Mouse (Mus musculus) CH12.LX (cell line): ENCODE measurements around the gene Hmx1. TPM values are rescaled to one million over a fixed set of nuclear protein-coding genes. Genes with fewer than 3 reads are reported as not detected.

Source experiments
- DNase-seq: peaks from one replicate; pipeline ENCODE4 v3.0.0-alpha.2; 2013; ENCODE audit errors: extremely low read depth
- H3K27ac ChIP-seq: 2 replicates; pipeline ENCODE4 v1.5.1; 2012; ENCODE audit warnings: low read depth, mild to moderate bottlenecking, control low read depth, moderate library complexity; ENCODE audit not compliant: insufficient read depth
- H3K27me3 ChIP-seq: replicated peaks from 2 replicates; pipeline ENCODE3; 2012; ENCODE audit warnings: inconsistent platforms
- H3K36me3 ChIP-seq, 2 experiments: replicated peaks in 1 of 2; 2 replicates each; pipeline versions ENCODE3 to v1.6.1; 2012; ENCODE audit warnings: inconsistent platforms in 1 of 2, low read length in 1 of 2, mild to moderate bottlenecking in 1 of 2, mixed read lengths in 1 of 2, moderate library complexity in 1 of 2; ENCODE audit not compliant: control insufficient read depth in 1 of 2, insufficient read depth in 1 of 2
- H3K4me1 ChIP-seq, 2 experiments: 2 replicates each; pipeline ENCODE4 v1.6.1; 2012; ENCODE audit warnings: inconsistent platforms in 1 of 2, moderate library complexity in 1 of 2; ENCODE audit not compliant: insufficient read depth in 2 of 2, control insufficient read depth in 1 of 2
- H3K4me2 ChIP-seq: 2 replicates; pipeline ENCODE4 v1.6.1; 2012; ENCODE audit warnings: low read depth, mild to moderate bottlenecking, control low read depth; ENCODE audit not compliant: poor library complexity, insufficient read depth, severe bottlenecking
- H3K4me3 ChIP-seq, 3 experiments: fragments of 150-350 bp in 1 of 3; sonication (generic) in 1 of 3; replicated peaks in 1 of 3; 2 replicates each; pipeline versions ENCODE3 to v1.5.1; 2011 to 2012; ENCODE audit warnings: low read depth in 2 of 3, low read length in 2 of 3, mild to moderate bottlenecking in 2 of 3, moderate library complexity in 2 of 3, control low read depth in 1 of 3, improper control_type of control experiment in 1 of 3, inconsistent platforms in 1 of 3, mixed read lengths in 1 of 3; ENCODE audit not compliant: poor library complexity in 1 of 3
- H3K79me2 ChIP-seq: replicated peaks from 2 replicates; pipeline ENCODE4 v1.6.1; 2012; ENCODE audit warnings: mild to moderate bottlenecking, moderate library complexity; ENCODE audit not compliant: control insufficient read depth, poor library complexity, insufficient read depth, severe bottlenecking; ENCODE audit errors: extremely low read depth
- H3K9ac ChIP-seq: 2 replicates; pipeline ENCODE4 v1.6.1; 2012; ENCODE audit warnings: low read depth, mild to moderate bottlenecking, control low read depth, moderate library complexity; ENCODE audit not compliant: insufficient read depth
- H3K9me3 ChIP-seq: replicated peaks from 2 replicates; pipeline ENCODE3; 2012; ENCODE audit warnings: low read length, inconsistent platforms, mixed read lengths
- BHLHE40 ChIP-seq: IDR thresholded peaks from 2 replicates; pipeline ENCODE4 v1.6.1; 2011; ENCODE audit warnings: mild to moderate bottlenecking, low read depth, low read length, improper control_type of control experiment
- CHD2 ChIP-seq: IDR thresholded peaks from 2 replicates; pipeline ENCODE4 v1.6.1; 2011; ENCODE audit warnings: low read length, improper control_type of control experiment
- CTCF ChIP-seq, 2 experiments: IDR thresholded peaks in 1 of 2; conservative IDR thresholded peaks in 1 of 2; 2 replicates each; pipeline ENCODE4 v1.5.1; 2011 to 2012; ENCODE audit warnings: low read depth in 2 of 2, low read length in 2 of 2, improper control_type of control experiment in 1 of 2, inconsistent platforms in 1 of 2, mild to moderate bottlenecking in 1 of 2, moderate library complexity in 1 of 2
- E2F4 ChIP-seq: IDR thresholded peaks from 2 replicates; pipeline ENCODE4 v1.6.1; 2011; ENCODE audit warnings: low read depth, low read length, improper control_type of control experiment; ENCODE audit not compliant: insufficient replicate concordance
- ELF1 ChIP-seq: IDR thresholded peaks from 2 replicates; pipeline ENCODE4 v1.6.1; 2014; ENCODE audit warnings: low read depth, mild to moderate bottlenecking, inconsistent platforms, low read length, improper control_type of control experiment
- EP300 ChIP-seq: IDR thresholded peaks from 2 replicates; pipeline ENCODE4 v1.6.1; 2011; ENCODE audit warnings: low read length, improper control_type of control experiment
- ETS1 ChIP-seq: conservative IDR thresholded peaks from 2 replicates; pipeline ENCODE4 v1.6.1; 2012; ENCODE audit warnings: low read depth, mild to moderate bottlenecking, inconsistent platforms, low read length, improper control_type of control experiment, moderate library complexity
- GABPA ChIP-seq: IDR thresholded peaks from 2 replicates; pipeline ENCODE4 v1.6.1; 2012; ENCODE audit warnings: low read depth, low read length, improper control_type of control experiment, inconsistent platforms; ENCODE audit not compliant: insufficient replicate concordance
- IRF4 ChIP-seq: IDR thresholded peaks from 2 replicates; pipeline ENCODE4 v1.6.1; 2014; ENCODE audit warnings: low read depth, mild to moderate bottlenecking, inconsistent platforms, low read length, improper control_type of control experiment
- JUN ChIP-seq: IDR thresholded peaks from 2 replicates; pipeline ENCODE4 v1.6.1; 2011; ENCODE audit warnings: low read depth, mild to moderate bottlenecking, low read length, improper control_type of control experiment, moderate library complexity; ENCODE audit not compliant: insufficient read depth
- JUND ChIP-seq: conservative IDR thresholded peaks from 2 replicates; pipeline ENCODE4 v1.6.1; 2011; ENCODE audit warnings: low read depth, low read length, improper control_type of control experiment
- KAT2A ChIP-seq: IDR thresholded peaks from 2 replicates; pipeline ENCODE4 v1.6.1; 2012; ENCODE audit warnings: low read length, improper control_type of control experiment, inconsistent platforms; ENCODE audit not compliant: insufficient replicate concordance
- MAFK ChIP-seq: IDR thresholded peaks from 2 replicates; pipeline ENCODE4 v1.6.1; 2011; ENCODE audit warnings: low read length, improper control_type of control experiment; ENCODE audit not compliant: insufficient replicate concordance
- MAZ ChIP-seq: IDR thresholded peaks from 2 replicates; pipeline ENCODE4 v1.6.1; 2012; ENCODE audit warnings: low read depth, mild to moderate bottlenecking, inconsistent platforms, low read length, improper control_type of control experiment, moderate library complexity
- MEF2A ChIP-seq: IDR thresholded peaks from 2 replicates; pipeline ENCODE4 v1.6.1; 2014; ENCODE audit warnings: low read depth, mild to moderate bottlenecking, inconsistent platforms, low read length, improper control_type of control experiment, borderline replicate concordance
- MXI1 ChIP-seq: IDR thresholded peaks from 2 replicates; pipeline ENCODE4 v1.6.1; 2011; ENCODE audit warnings: mild to moderate bottlenecking, low read depth, low read length, improper control_type of control experiment
- MYC ChIP-seq: IDR thresholded peaks from 2 replicates; pipeline ENCODE4 v1.6.1; 2011; ENCODE audit warnings: low read depth, mild to moderate bottlenecking, improper control_type of control experiment, low read length
- NELFE ChIP-seq: IDR thresholded peaks from 2 replicates; pipeline ENCODE4 v1.6.1; 2011; ENCODE audit warnings: low read depth, low read length, improper control_type of control experiment
- PAX5 ChIP-seq: IDR thresholded peaks from 2 replicates; pipeline ENCODE4 v1.6.1; 2012; ENCODE audit warnings: low read length, inconsistent platforms, mixed read lengths
- POLR2AphosphoS2 ChIP-seq: IDR thresholded peaks from 2 replicates; pipeline ENCODE4 v1.6.1; 2011; ENCODE audit warnings: low read depth, low read length, improper control_type of control experiment
- RAD21 ChIP-seq: IDR thresholded peaks from 2 replicates; pipeline ENCODE4 v1.6.1; 2011; ENCODE audit warnings: low read depth, mild to moderate bottlenecking, low read length, improper control_type of control experiment, moderate library complexity
- RCOR1 ChIP-seq: conservative IDR thresholded peaks from 2 replicates; pipeline ENCODE4 v1.6.1; 2012; ENCODE audit warnings: low read depth, mild to moderate bottlenecking, inconsistent platforms, low read length, improper control_type of control experiment
- SMC3 ChIP-seq: IDR thresholded peaks from 2 replicates; pipeline ENCODE4 v1.6.1; 2011; ENCODE audit warnings: low read depth, low read length, improper control_type of control experiment
- UBTF ChIP-seq: IDR thresholded peaks from 2 replicates; pipeline ENCODE4 v1.6.1; 2012; ENCODE audit warnings: low read depth, mild to moderate bottlenecking, inconsistent platforms, low read length, improper control_type of control experiment, moderate library complexity
- USF1 ChIP-seq: IDR thresholded peaks from 2 replicates; pipeline ENCODE4 v1.6.1; 2014; ENCODE audit warnings: low read depth, mild to moderate bottlenecking, inconsistent platforms, low read length, improper control_type of control experiment
- ZC3H11A ChIP-seq: IDR thresholded peaks from 2 replicates; pipeline ENCODE4 v1.6.1; 2012; ENCODE audit warnings: low read depth, mild to moderate bottlenecking, inconsistent platforms, low read length, improper control_type of control experiment
- ZKSCAN1 ChIP-seq: IDR thresholded peaks from 2 replicates; pipeline ENCODE4 v1.6.1; 2012; ENCODE audit warnings: low read depth, inconsistent platforms, low read length, improper control_type of control experiment, borderline replicate concordance
- ZMIZ1 ChIP-seq: IDR thresholded peaks from 2 replicates; pipeline ENCODE4 v1.6.1; 2012; ENCODE audit warnings: low read depth, mild to moderate bottlenecking, inconsistent platforms, low read length, improper control_type of control experiment
- ZNF384 ChIP-seq: IDR thresholded peaks from 2 replicates; pipeline ENCODE4 v1.6.1; 2012; ENCODE audit warnings: low read depth, low read length, improper control_type of control experiment, inconsistent platforms
- dilution Hi-C: fragments of 300-500 bp; cut with MboI; formaldehyde crosslinking; loops from 2 replicates; pipeline ENCODE4 v1.14.3; 2020; ENCODE audit warnings: low sequenced_read_pairs; ENCODE audit not compliant: extremely low pct_unique_long_range_greater_than_20kb, extremely low pct_ligation_motif_present
- in situ Hi-C: fragments of 300-500 bp; cut with MboI; formaldehyde crosslinking; loops from 3 replicates; pipeline ENCODE4 v1.14.3; 2019; ENCODE audit warnings: low sequenced_read_pairs, low pct_ligation_motif_present, low pct_unique_long_range_greater_than_20kb, mixed read lengths
- polyA plus RNA-seq: library from polyadenylated mRNA; unstranded; fragments of >175 nt; gene quantifications from 2 replicates; pipeline ENCODE4 v1.2.1, GENCODE M21; 2012; ENCODE audit warnings: low read depth; ENCODE audit not compliant: insufficient read length
- total RNA-seq, 2 experiments: library from RNA; depleted of rRNA; stranded (reverse); fragments of 300-350 nt in 1 of 2; fragments of >200 nt in 1 of 2; gene quantifications; 2 replicates each; pipeline ENCODE4 v1.2.3; 2012 to 2014

The Hmx1 gene
- total and polyA plus RNA-seq, 3 experiments = not detected

- Histone ChIP-seq H3K27me3 (peaks cover 44% of the 10 kb centered on the region), H3K36me3 (no peaks in the 10 kb centered on the region), H3K4me3 (no peak overlapping the region), H3K9ac (no peak overlapping the region), H3K4me1 (no peaks in the 10 kb centered on the region), H3K27ac (no peak overlapping the region), H3K4me2 (no peak overlapping the region), H3K79me2 (no peaks in the 10 kb centered on the region), H3K9me3 (peaks cover 35% of the 10 kb centered on the region)
- TF ChIP-seq USF1 = no peak
- no peak for TF ChIP-seq ELF1
- no peak for TF ChIP-seq KAT2A
- TF ChIP-seq CTCF (conservative IDR thresholded peaks at IDR 0.05 in 1 of 2, IDR thresholded peaks at IDR 0.05 in 1 of 2; ENCODE audit: low read depth in 2 of 2, low read length in 2 of 2) = no peak
- no peak for TF ChIP-seq PAX5
- no peak for TF ChIP-seq MYC
- no peak for TF ChIP-seq ZKSCAN1
- no peak for TF ChIP-seq UBTF
- TF ChIP-seq ZMIZ1 = no peak
- no peak for TF ChIP-seq BHLHE40
- no peak for TF ChIP-seq RCOR1
- no peak for TF ChIP-seq POLR2AphosphoS2
- no peak for TF ChIP-seq EP300
- TF ChIP-seq MAZ = no peak
- no peak for TF ChIP-seq MXI1
- dilution Hi-C loops = no loop called here
- DNase-seq = no peak
- in situ Hi-C loops = no loop called here
These were observed 1.0 kb downstream of the Hmx1 start for GRCm38 (mm10) chr5:35389915-35390314.

GRCm38 (mm10) chr5:35390848-35391655 is 2.1 kb downstream of the Hmx1 start:
- Histone ChIP-seq H3K9me3 (peaks cover 35% of the 10 kb centered on the region), H3K4me3 (no peak overlapping the region), H3K27me3 (peaks cover 44% of the 10 kb centered on the region), H3K9ac (no peak overlapping the region), H3K4me1 (no peaks in the 10 kb centered on the region), H3K79me2 (no peaks in the 10 kb centered on the region), H3K27ac (no peak overlapping the region), H3K36me3 (no peaks in the 10 kb centered on the region), H3K4me2 (no peak overlapping the region)
- TF ChIP-seq JUN (no peak), MAFK (no peak), ZMIZ1 (no peak), UBTF (no peak), ZNF384 (no peak), GABPA (no peak), SMC3 (no peak), IRF4 (no peak), ZC3H11A (no peak), RAD21 (no peak), ETS1 (no peak), JUND (no peak), CHD2 (no peak), MAZ (no peak), ZKSCAN1 (no peak), E2F4 (no peak), NELFE (no peak), MEF2A (no peak)
- dilution Hi-C loops (no loop called here), in situ Hi-C loops (no loop called here)
- no peak for DNase-seq
